8 mouse cellular contexts compared by ENCODE assay signal in genomic region chrX:94541918-94542355, GRCm38 (mm10). TPM values are rescaled to one million over a fixed set of nuclear protein-coding genes. Genes with fewer than 3 reads are reported as not detected.
A peak's percentile ranks its signal among the peaks of the same experiment; 100 is the strongest.
DNase-seq lines count a peak whose midpoint lies in the region; ATAC-seq lines count a peak whose summit lies in the region.

Gene Maged1 (minus strand): TSS chrX:94542143.

- peak; percentile 93 for ATAC-seq in hindbrain, embryonic 14.5 days (ENCODE audit: low FRiP score)

- H3K27ac ChIP-seq in hindbrain, embryonic 14.5 days, result peak within 1 kb of the TSS; percentile 96

- peak; percentile 76 for DNase-seq in WW6 (ENCODE audit: low read depth, low spot score)
- peak; percentile 93 to 94 for DNase-seq in cerebellum, postnatal 14 days
- peak; percentile 87 to 92 for DNase-seq in frontal cortex, postnatal 36 days (ENCODE audit: low spot score in 2 of 2)
- DNase-seq in hindbrain, embryonic 14.5 days (ENCODE audit: low spot score), result peak; percentile 87
- peak; percentile 87 to 89 for DNase-seq in layer of hippocampus, postnatal 36 days
- peak; percentile 92 for DNase-seq in lung, postnatal 25 days (ENCODE audit: low spot score)
- DNase-seq in right cerebral cortex, adult 18-20 months, result peak; percentile 93
- DNase-seq in urinary bladder, postnatal 25 days (ENCODE audit: low spot score), result peak; percentile 78

- peaks cover 34% of the 10 kb centered on the region for H3K36me3 ChIP-seq in hindbrain, embryonic 14.5 days (replicated peaks; ENCODE audit: control insufficient read depth, insufficient read depth)

- H3K4me2 ChIP-seq in hindbrain, embryonic 14.5 days (replicated peaks), result peak within 1 kb of the TSS; percentile 59

- peaks cover 27% of the 10 kb centered on the region for H3K4me1 ChIP-seq in hindbrain, embryonic 14.5 days (replicated peaks; ENCODE audit: control insufficient read depth, insufficient read depth, low read length)

- H3K9me3 ChIP-seq in hindbrain, embryonic 14.5 days (ENCODE audit: control insufficient read depth, low read length), result no peaks in the 10 kb centered on the region

- H3K4me3 ChIP-seq in hindbrain, embryonic 14.5 days (replicated peaks; ENCODE audit: low read length), result peak within 1 kb of the TSS; percentile 67

- WGBS in hindbrain, embryonic 14.5 days, result 23% methylated on average over 30 of the region's 32 CpGs

- H3K27me3 ChIP-seq in hindbrain, embryonic 14.5 days (ENCODE audit: control insufficient read depth, insufficient read depth, low read length), result no peaks in the 10 kb centered on the region

- H3K9ac ChIP-seq in hindbrain, embryonic 14.5 days, result peak within 1 kb of the TSS; percentile 86

RNA-seq across cellular contexts. Expression of gene Maged1, which starts in this region (rescaled TPM):
- 1,087 and 1,146 TPM in 2 replicates for polyA plus RNA-seq in hindbrain, embryonic 14.5 days (2014; fragmentation: Nextera tagmentation; extraction: Ambion mirVana)
- 100 to 1,000 TPM; 507 to 531 TPM for total RNA-seq in layer of hippocampus, postnatal 36 days (2021)

Comparison
In these comparisons a context has a peak if more than half of its experiments do, and no peak if none do; other contexts are left out.
1. Peak in every context shown above with its lines: DNase-seq, ATAC-seq, H3K4me3 ChIP-seq and H3K27ac ChIP-seq.